Mouse (Mus musculus): ENCODE data around the gene Dnajb14.

- no peak for TF ChIP-seq CTCF (IDR thresholded peaks at IDR 0.05; ENCODE audit: insufficient read depth, low read length)
- no peak for TF ChIP-seq POLR2A (IDR thresholded peaks at IDR 0.05; ENCODE audit: borderline replicate concordance, extremely low read depth, low read depth, low read length)
Measured at GRCm38 (mm10) chr3:137891089-137891488, 23.6 kb downstream of the Dnajb14 start.
